Mouse (Mus musculus) monocyte, adult 5-6 weeks (primary cell): ENCODE results near the gene Rbms3. TPM values are rescaled to one million over a fixed set of nuclear protein-coding genes. Genes with fewer than 3 reads are reported as not detected.

Experiments
- ATAC-seq: fragments of 153-309, 156-312 bp; replicated peaks from 2 replicates; pipeline ENCODE4 v1.8.0; 2017; ENCODE audit warnings: mild to moderate bottlenecking; ENCODE audit not compliant: low TSS enrichment, insufficient number of reproducible peaks, severe bottlenecking, poor library complexity, low FRiP score
- total RNA-seq: library from RNA; stranded (forward); fragments of 200-1000, 200-491, 200-594 nt; gene quantifications from 3 replicates; pipeline ENCODE4 v1.2.3, GENCODE M21; 2017

Rbms3 gene
- total RNA-seq, 1 experiment from 2014 or later = not detected

DNA sequence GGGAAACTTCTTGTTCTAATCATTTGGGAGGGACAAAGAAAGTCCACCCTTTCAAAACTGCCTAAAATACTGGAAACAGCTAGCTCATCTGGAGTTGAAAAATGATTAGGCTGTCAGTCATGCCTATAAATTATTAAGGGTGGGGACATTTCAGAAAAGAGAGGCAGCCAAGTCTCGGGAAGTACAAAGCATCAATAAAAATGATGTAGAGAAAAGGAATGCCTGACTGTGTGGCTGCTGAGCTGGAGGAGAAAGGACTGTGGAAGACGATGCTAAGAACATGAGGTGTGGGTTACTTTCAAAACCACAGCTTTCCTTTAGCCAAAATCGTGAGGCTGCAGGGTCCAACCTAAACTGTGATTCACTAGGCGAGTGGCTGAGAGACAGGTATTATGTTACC, 1037.2 kb downstream of the Rbms3 start:
- no peak for ATAC-seq

DNA sequence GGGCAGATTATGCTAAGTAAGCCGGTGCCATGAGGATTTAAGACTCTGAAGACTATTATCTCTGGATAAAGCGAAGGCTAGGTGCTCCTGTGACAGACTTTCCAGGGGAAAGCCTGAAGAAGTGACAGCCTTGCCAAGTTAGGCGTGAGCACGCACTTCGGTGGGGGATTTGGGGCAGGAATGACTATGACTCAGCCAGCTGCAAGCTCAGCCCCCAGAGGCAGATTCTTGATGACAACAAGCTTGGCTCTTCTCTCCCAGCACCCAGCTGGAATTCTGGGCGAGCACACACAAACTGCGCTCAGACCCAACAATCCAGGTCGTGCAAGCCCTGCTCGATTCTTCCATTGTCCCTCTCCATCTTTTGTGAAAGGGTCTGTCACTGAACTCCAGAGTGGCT, 1038.6 kb downstream of the Rbms3 start:
- no peak for ATAC-seq

DNA sequence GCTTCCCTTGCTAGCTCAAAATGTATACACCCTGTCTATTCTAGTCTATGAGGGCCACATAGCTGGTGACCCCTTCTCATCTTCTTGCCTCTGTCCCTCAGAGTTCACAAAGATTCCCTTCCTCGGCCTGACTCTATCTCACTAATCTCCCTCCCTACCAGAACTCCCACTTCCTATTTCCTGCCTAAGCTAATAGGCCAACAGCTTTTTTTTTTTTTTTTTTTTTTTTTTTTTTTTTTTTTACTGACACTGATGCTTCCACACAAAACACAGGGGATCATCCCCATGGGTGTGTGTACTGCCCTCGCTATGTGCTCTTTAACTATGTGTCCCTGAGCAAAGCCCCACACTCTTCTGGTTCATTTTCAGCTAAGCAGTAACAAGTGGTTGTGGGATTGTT, 1060.0 kb downstream of the Rbms3 start:
- no peak for ATAC-seq

DNA sequence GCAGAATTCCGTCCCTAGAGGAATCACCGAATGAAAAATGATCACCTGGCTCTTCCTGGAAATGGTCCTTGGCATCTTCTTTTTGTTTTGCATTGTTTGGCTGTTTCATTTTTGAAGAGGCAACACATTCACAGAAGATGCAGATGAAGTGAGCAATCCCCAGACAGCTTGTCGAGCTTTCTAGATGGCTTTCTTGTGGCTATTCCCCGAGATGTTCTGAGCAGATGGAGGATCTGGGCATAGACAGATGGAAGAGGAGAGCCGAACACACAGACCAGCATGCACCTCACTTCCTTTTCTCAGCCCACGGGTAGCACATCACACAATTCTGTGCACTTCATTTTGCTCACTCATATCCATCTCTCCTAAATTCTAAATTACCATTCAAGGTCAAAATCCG, 1063.0 kb downstream of the Rbms3 start:
- ATAC-seq = no peak

DNA sequence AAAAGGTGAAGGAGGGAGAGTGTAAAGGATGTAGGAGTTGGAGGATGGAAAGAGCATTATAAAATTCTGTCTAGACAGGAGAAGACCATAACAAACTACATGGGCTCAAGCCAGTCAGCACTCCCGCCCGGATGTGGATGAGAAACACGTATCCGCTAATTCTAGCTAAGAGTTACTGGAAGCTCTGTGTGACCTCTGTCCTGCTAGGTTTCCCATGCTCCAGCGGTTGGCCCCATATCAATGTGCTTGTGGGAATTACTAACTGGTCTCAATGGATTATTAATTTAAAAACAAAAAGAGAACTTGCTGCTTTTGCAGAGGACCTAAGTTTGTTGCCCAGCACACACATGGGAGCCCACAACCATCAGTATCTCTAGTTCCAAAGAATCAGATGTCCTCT, 1071.9 kb downstream of the Rbms3 start:
- ATAC-seq = no peak

DNA sequence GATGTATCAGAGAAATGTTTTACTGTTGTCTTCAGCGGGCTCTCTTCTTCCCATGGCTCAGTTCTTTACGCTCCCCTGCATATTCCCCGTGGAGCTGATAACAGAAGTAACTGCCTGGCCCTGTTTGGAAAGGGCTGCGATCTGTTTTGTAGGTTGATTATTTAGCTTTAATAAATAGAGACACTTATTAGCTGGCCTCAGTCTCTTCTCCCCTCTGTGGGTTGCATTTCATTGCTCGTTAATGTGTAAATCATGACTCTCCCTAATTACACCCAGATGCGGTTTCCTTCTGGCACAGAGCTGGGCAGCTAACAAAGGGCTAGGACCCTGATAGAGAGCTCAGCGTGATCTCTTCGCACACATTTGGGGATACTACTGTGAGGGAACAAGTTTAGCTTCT, 1073.1 kb downstream of the Rbms3 start:
- no peak for ATAC-seq

DNA sequence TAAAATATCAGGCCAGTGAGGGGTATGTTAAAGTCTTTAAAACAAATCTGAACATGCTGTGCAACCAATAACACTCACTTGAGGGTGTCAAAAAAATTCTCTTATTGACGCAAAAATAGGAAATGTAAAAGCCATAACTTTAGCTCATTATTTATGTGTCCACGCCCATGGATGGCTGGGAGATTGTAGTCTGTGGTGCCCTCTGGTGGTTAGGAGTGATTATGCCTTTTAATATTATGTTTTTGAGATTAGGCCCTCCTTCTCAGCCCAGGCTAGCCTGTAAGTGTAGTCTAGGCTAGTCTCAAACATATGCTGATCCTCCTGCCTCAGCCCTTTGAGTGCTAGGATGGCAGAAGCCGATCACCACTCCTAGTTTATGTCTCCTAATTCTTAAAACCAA, 1076.5 kb downstream of the Rbms3 start:
- ATAC-seq = no peak

DNA sequence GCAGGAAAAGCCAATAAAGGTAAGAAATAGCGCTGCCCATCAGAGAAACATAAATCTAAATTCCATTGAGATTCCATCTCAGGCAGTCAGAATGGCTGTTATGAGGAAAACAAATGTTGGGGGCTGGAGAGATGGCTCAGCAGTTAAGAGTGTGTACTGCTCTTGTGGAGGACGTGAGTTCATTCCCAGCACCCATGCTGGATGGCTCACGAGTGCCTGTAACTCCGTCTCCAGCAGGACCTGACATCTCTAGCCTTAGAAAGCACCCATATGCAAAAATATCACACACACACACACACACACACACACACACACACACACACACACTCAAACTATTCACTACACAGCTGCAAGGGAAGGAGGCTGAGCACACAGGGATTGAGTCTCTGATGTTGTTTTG, 1083.6 kb downstream of the Rbms3 start:
- ATAC-seq = no peak

DNA sequence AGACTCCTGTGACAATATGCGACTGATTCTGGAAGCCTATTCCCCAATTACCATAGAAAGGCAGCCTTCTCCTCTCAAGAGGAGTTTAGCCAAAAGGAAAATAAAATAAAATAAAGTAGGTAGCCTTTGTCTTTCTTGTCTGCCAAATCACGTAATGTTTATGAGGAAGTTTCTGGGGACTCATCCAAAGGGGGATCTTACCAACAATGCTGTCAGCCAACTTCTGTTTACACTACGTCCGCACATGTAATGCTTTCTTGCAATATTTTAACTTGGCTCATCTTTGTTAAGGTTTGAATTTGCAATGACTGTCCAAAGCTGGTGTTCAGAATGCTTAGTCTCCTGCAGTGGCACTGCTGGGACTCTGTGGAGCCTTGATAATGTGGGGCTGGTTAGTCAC, 1086.9 kb downstream of the Rbms3 start:
- no peak for ATAC-seq

DNA sequence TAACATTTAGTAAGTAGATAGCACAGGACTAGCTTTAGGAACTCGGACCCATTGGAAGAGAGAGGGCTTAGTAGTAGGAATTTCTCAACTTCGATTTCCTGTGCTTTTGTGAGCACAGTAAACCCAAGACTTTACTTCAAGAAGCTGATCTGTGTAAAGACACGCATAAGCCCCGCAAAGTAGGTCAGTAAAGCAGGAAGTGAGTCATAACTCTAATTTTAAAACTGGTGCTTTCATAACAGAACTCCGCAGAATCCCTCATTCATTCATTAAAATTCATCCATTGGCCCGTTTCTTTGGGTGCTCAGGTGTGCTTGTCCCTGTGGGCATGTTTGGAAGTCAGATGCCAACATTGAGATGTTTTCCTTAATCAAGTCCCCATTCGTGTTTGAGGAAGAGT, 1087.7 kb downstream of the Rbms3 start:
- ATAC-seq = no peak

DNA sequence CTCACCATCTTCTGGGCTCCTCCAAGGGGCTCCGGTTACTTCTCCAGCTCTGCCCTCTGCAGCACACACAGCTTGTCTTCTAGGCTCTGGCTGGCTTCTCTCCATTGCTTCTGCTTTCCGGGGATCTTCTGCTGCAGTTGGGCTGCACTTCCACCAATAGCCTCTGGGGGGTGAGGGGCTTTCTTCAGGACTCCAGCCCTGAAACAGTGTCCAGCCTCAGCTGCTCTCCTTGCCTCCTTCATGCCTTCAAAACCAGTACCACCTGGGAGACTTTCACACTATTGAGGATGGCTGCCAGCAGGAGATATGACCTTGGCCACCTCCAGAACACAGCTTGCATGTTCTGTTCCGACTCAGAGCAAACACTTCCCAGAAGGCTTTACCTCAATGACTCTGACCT, 1094.0 kb downstream of the Rbms3 start:
- no peak for ATAC-seq

DNA sequence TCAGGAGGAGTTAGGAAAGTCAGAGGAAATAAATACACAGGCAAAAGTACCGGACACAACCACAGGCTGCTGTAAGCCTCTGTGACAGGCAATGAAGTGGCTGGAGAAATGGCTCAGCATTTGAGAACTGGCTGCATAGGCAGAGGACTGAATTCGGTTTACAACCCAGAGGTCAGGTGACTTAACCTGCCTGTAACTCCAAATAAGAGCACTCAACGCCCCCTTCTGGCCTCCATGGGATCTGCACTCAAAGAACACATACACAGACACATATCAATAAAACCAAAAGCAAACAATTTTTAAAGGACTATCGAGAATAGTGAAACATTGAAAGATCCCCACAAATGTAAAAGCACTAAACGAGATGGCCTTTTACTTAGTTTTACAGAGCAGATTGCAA, 1096.3 kb downstream of the Rbms3 start:
- ATAC-seq = no peak

DNA sequence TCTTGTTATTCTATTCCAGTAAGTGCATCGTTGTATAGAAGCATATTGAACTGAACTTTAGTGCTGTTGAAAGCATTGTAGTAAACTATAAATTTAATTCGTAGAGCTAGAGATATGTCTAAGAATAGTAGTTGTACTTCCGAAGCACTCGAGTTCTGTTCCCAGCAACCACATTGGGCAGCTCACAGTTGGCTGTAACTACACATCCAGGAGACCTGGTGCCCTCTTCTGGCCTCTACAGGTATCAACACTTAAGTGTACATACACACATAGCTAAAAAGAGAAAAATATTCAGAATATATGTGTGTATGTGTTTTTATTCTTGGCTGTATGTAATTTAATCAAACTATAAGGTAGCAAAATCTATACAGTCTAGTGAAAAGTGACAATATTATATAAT, 1098.6 kb downstream of the Rbms3 start:
- no peak for ATAC-seq

DNA sequence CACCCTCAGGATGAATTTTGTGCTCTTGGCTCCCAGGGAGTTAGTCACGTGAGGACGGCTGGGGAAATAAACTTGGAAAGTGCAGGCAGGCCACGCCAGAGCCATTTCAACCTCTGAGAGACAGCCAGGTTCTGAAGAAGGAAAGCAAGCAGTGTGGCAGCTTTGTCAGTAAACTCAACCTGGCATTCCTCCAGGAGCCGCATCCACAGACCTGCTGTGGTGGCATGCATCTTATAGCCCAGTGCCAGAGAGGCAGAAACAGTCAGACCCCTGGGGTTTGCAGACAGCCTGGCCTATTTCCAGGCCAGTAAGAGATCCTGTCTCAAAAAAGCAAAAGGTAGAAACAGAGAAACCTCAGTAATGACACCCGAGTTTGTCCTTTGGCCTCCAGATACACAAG, 1105.3 kb downstream of the Rbms3 start:
- no peak for ATAC-seq
